Mouse (Mus musculus) intestine, postnatal 0 days (tissue): ENCODE measurements around the gene Trit1. TPM values are rescaled to one million over a fixed set of nuclear protein-coding genes. Genes with fewer than 3 reads are reported as not detected.

Experiments
- ATAC-seq: fragments of 200-750 bp; cut with Nextera tagmentation; 2 replicates; pipeline ENCODE4 v1.8.0; 2017; ENCODE audit warnings: mild to moderate bottlenecking, moderate TSS enrichment, moderate library complexity
- H3K27ac ChIP-seq: fragments of 300-500 bp; sonication (generic); 2 replicates; pipeline ENCODE4 v1.5.1; 2014; ENCODE audit warnings: mild to moderate bottlenecking, low read depth, low read length, moderate library complexity
- H3K27me3 ChIP-seq: fragments of 300-500 bp; sonication (generic); replicated peaks from 2 replicates; pipeline ENCODE4 v1.6.1; 2014; ENCODE audit warnings: low read length, mixed read lengths; ENCODE audit not compliant: control insufficient read depth, insufficient read depth
- H3K36me3 ChIP-seq: fragments of 300-500 bp; sonication (generic); 2 replicates; pipeline ENCODE4 v1.6.1; 2014; ENCODE audit warnings: mild to moderate bottlenecking, moderate library complexity; ENCODE audit not compliant: control insufficient read depth, insufficient read depth
- H3K4me1 ChIP-seq: fragments of 300-500 bp; sonication (generic); replicated peaks from 2 replicates; pipeline ENCODE4 v1.6.1; 2014; ENCODE audit warnings: antibody characterized with exemption, low read length, mixed read lengths; ENCODE audit not compliant: control insufficient read depth, insufficient read depth
- H3K4me2 ChIP-seq: fragments of 300-500 bp; sonication (generic); replicated peaks from 2 replicates; pipeline ENCODE4 v1.6.1; 2014; ENCODE audit warnings: low read depth, mild to moderate bottlenecking, moderate library complexity
- H3K4me3 ChIP-seq: fragments of 300-500 bp; sonication (generic); 2 replicates; pipeline ENCODE4 v1.5.1; 2014; ENCODE audit warnings: low read depth, low read length
- H3K9ac ChIP-seq: fragments of 300-500 bp; sonication (generic); 2 replicates; pipeline ENCODE4 v1.6.1; 2014; ENCODE audit warnings: mild to moderate bottlenecking, low read depth, low read length
- H3K9me3 ChIP-seq: fragments of 300-500 bp; sonication (generic); 2 replicates; pipeline ENCODE4 v1.6.1; 2016; ENCODE audit warnings: mixed run types; ENCODE audit not compliant: control insufficient read depth
- CTCF ChIP-seq: sonication (generic); IDR thresholded peaks from 2 replicates; pipeline ENCODE4 v1.5.1; 2016; ENCODE audit warnings: low read depth, mild to moderate bottlenecking, control low read depth, antibody characterized with exemption, moderate library complexity
- WGBS: fragments of 180-500 bp; shearing (Covaris S2); extraction: QIAGEN DNeasy Blood & Tissue Kit; methylation state at CpG from one replicate; pipeline ENCODE4 v1.1.7; 2014; 5-methylcytosine and 5-hydroxymethylcytosine counted together
- polyA plus RNA-seq: library from polyadenylated mRNA; unstranded; fragments of >200 nt; fragmentation: Nextera tagmentation; extraction: Ambion mirVana; gene quantifications from 2 replicates; pipeline ENCODE4 v1.2.1, GENCODE M21; 2015

Trit1 gene
- polyA plus RNA-seq, 1 experiment from 2014 or later: 5.6 TPM

DNA sequence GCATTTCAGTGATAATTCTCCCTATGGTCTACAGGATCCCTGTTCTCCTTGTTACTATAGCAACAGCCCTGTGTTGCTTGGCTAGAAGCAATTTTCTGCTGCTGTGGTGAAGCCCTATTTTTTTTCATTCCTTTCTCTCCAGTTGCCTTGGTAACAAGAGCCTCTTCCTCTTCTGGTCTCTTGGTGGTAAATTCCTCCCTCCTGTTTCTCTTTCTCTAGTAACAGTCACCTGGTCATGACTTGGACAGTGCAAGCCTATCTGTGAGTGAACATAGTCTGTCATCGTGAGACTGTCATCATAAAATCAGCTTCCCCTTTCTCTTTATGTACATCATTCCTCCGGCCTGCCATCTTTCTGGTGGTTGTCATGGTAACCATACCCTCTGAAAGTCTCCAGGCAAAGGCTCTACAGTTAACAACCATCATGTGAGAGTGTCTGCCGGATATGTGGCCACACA is 2.4 kb upstream of the Trit1 start:
- 37% methylated on average over 3 of the region's 3 CpGs for WGBS

DNA sequence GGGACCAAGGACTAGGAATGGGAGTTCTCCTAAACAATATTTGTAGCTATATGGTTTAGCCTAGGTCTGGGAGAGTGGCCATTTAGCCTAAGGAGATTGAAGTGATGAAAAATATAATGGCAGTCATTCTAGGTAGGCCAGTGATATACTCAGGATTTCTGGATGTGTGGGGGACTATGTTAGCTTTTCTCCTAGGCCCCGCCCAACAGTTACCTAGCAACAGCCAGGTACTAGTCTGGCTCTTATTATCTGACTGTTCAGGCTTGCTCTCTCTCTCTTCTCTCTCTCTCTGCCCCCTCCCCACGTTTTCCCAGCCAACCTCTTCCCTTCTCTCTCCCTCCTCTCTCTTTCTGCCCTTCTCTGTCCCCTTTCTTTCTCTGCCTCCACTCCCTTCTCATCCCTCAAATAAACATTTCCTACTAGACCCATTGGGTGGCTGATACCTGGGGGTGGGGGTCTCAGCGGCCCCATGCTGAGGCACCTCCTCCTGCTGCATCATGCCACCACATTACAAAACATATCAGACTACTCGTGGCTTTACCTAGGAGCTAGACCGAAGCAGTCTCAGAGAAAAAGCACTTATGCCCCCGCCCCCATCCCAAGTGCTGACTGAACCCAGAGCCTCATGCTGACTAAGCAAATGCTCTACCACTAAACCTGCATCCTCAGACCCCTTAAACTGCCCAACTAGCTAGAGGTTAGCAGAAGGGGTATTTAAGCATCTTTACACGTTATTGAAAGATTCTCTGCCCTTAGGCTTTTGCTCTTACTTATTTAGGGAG is 1.7 kb upstream of the Trit1 start:
- Histone ChIP-seq H3K27ac (no peak overlapping the region), H3K36me3 (no peaks in the 10 kb centered on the region), H3K4me2 (no peak overlapping the region), H3K27me3 (no peaks in the 10 kb centered on the region), H3K9me3 (no peaks in the 10 kb centered on the region), H3K9ac (no peak overlapping the region), H3K4me1 (0 out of 2 replicates have a peak, but pooled peaks cover 3% of the 10 kb centered on the region), H3K4me3 (no peak overlapping the region)
- WGBS: 41% methylated on average over 7 of the region's 7 CpGs
- no peak for ATAC-seq
- TF ChIP-seq CTCF: no peak

More for the DNA sequence above, 2.4 kb upstream of the Trit1 start:
- Histone ChIP-seq H3K4me1 (0 out of 2 replicates have a peak, but pooled peaks cover 2% of the 10 kb centered on the region), H3K9ac (no peak overlapping the region), H3K4me3 (no peak overlapping the region), H3K9me3 (no peaks in the 10 kb centered on the region), H3K36me3 (no peaks in the 10 kb centered on the region), H3K27ac (no peak overlapping the region), H3K27me3 (no peaks in the 10 kb centered on the region), H3K4me2 (no peak overlapping the region)
- no peak for TF ChIP-seq CTCF
- no peak for ATAC-seq

DNA sequence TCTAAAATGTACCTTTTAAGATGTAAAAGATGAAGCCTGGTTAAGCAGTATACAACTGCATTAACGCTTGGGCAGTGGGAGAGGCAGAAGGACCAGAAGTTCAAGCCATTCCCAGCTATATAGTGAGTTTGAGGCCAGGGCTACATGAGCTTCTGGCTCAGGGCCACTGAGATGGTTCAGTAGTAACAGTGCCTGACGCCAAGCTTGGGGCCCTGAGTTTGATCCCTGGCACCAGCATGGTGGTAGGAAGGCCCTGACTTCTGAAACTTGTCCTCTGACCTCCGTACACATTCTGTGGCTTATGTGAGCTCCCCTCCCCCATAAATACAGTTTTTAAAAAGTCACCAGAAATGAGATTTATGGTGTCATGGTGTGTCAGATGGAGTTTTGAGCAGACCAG is 5.2 kb downstream of the Trit1 start:
- Histone ChIP-seq H3K4me1 (0 out of 2 replicates have a peak, but pooled peaks cover 3% of the 10 kb centered on the region), H3K4me3 (no peak overlapping the region), H3K27ac (no peak overlapping the region), H3K4me2 (no peak overlapping the region), H3K36me3 (no peaks in the 10 kb centered on the region; the same call in 1 of the 2 replicates), H3K9me3 (no peaks in the 10 kb centered on the region), H3K27me3 (no peaks in the 10 kb centered on the region), H3K9ac (no peak overlapping the region)
- ATAC-seq: no peak
- WGBS: 95% methylated on average over 3 of the region's 3 CpGs
- TF ChIP-seq CTCF: no peak

DNA sequence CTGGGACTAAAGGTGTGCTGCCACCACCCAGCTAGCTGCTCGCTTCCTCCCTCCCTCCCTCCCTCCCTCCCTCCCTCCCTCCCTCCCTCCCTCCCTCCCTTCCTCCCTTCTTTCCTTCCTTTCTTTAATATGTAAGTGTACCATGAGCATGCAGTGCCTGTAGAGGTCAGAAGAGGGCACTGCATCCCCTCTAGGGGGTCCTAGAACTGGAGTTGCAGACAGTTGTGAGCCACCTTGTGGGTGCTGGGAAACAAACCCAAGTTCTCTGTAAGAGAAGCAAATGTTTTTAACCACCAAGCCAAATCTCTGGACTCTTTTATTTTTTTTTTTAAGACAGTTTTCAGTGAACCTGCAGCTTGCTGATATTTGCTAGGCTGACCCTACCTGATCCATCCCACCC is 6.5 kb downstream of the Trit1 start:
- WGBS: 71% methylated on average over 1 of the region's 1 CpGs
- ATAC-seq: no peak
- Histone ChIP-seq H3K4me2 (no peak overlapping the region), H3K36me3 (peaks cover 7% of the 10 kb centered on the region; the same call in 1 of the 2 replicates), H3K27ac (no peak overlapping the region), H3K9ac (no peak overlapping the region), H3K9me3 (no peaks in the 10 kb centered on the region), H3K4me1 (0 out of 2 replicates have a peak, but pooled peaks cover 3% of the 10 kb centered on the region), H3K4me3 (no peak overlapping the region), H3K27me3 (no peaks in the 10 kb centered on the region)
- TF ChIP-seq CTCF: no peak; the same call in 1 of the 2 replicates

DNA sequence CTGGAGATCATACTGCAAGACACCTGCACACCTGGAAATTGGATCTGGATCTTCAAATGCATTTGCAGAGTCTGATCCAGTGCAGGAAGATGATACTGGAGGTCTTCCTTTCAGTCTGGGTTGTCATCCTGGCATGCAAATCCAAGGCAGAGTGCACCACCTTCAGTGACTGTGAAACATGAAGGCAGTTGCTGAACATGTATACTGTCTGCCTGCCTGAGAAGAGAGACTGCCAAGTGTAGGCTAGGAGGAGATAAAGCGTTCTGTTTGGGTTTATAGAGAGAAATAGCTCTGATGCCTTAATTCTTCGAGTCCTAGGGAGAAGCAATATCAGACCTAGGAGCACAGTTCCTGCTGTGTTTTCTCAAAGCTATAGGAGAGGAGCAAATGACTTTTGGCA is 9.0 kb downstream of the Trit1 start:
- no peak overlapping the region for H3K4me3 ChIP-seq
- no peak overlapping the region for H3K27ac ChIP-seq
- H3K36me3 ChIP-seq: peaks cover 8% of the 10 kb centered on the region; the same call in 1 of the 2 replicates
- no peaks in the 10 kb centered on the region for H3K27me3 ChIP-seq
- H3K4me1 ChIP-seq: no peaks in the 10 kb centered on the region
- no peak for ATAC-seq
- no peaks in the 10 kb centered on the region for H3K9me3 ChIP-seq
- 78% methylated on average over 2 of the region's 2 CpGs for WGBS
- H3K4me2 ChIP-seq: no peak overlapping the region
- no peak overlapping the region for H3K9ac ChIP-seq
- TF ChIP-seq CTCF: no peak

DNA sequence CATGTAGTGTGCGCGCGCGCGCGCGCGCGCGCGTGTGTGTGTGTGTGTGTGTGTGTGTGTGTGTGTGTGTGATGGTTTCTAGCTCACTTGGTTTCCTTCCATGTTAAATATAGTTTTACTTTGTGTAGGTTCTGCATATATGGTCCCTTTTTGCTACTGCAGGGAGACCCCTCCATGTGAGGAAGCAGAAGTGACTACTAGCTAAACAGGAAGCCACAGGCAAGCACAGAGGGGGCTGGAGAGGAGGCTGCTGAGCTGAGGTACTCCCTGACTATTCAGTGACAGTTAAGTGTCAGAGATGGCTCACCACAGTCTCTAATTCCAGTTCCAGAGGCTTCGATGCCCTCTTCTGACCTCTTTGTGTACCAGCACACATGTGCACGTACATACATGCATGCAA is 9.8 kb downstream of the Trit1 start:
- no peak for TF ChIP-seq CTCF
- H3K9ac ChIP-seq: no peak overlapping the region

More for the DNA sequence above, 9.8 kb downstream of the Trit1 start:
- Histone ChIP-seq H3K36me3 (peaks cover 10% of the 10 kb centered on the region), H3K4me2 (no peak overlapping the region), H3K9me3 (no peaks in the 10 kb centered on the region), H3K4me3 (no peak overlapping the region), H3K27ac (no peak overlapping the region), H3K4me1 (no peaks in the 10 kb centered on the region), H3K27me3 (no peaks in the 10 kb centered on the region)
- ATAC-seq: no peak
- WGBS: 96% methylated on average over 13 of the region's 13 CpGs
